Mouse (Mus musculus): ENCODE measurements around the gene Tmem214.

- TF ChIP-seq CTCF (IDR thresholded peaks at IDR 0.05; ENCODE audit: borderline replicate concordance, control insufficient read depth, extremely low read depth, insufficient read depth, low read length, poor library complexity) (no peak), POLR2A (IDR thresholded peaks at IDR 0.05; ENCODE audit: control insufficient read depth, extremely low read depth, insufficient read depth, low read length, poor library complexity) (no peak)
These were observed 47.6 kb downstream of the Tmem214 start for GRCm38 (mm10) chr5:30915456-30915855.
